Mouse (Mus musculus): ENCODE data around the gene Lemd1.
A peak's percentile ranks its signal among the peaks of the same experiment; 100 is the strongest.

Gene Lemd1

GRCm38 (mm10) chr1:132289965-132290364 is 98.7 kb downstream of the Lemd1 start:
- no peak for DNase-seq (ENCODE audit: low spot score in 2 of 2)

DNA sequence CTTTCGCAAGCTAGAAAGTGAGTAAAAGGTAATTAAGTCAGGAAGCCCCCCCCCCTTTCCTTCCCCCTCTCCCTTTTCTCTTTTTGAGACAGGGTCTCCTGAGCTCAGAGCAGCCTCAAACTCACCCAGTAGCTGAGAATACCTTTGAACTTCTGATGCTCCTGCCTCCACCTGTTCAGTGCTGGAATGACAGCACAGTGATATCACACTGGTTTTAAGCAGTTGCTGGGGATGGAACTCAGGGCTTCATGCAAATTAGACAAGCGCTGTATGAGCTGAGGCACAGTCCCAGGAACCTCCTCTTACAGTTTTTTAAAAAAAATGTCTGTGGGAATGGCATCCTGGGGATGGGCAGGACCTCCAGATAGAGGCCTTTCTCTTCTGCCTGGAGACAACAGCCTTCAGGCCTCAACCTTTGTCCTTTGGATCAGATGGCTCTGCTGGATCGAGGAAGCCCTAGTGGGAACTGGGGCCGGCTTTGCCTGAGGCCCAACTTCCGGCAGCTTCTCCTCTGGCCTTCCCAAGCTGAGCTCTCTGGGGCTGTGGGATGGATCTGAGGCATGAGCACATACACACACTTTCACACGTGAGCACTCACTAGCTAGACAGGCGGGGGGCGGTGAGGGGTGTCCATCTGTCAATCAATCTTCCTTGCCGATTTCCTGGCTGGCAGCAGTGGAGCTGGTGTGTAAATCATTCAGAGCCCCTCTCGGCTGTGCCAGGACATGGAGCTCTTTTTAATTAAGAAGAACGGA is 99.9 kb downstream of the Lemd1 start:
- DNase-seq (ENCODE audit: low spot score in 2 of 2): no peak

DNA sequence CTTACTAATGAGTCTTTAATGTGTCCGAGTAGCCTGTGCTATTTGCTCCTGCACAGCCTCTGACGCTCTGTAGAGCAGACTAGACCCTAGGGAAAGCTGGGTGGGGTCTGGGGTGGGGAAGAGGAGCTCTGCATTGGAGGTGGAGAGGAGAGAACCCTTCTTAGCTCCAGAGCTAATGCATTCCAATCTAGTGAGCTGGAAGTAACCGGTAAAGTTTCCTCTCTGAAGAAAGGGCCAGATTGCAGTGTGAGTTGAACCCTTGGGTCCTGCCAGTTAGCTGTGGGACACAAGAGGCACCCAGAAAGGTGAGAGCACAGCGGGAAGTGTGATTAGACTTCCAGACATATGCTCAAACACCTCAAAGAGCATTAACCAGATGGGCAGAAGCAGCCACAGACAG is 100.5 kb downstream of the Lemd1 start:
- no peak for DNase-seq (ENCODE audit: low spot score in 2 of 2)

DNA sequence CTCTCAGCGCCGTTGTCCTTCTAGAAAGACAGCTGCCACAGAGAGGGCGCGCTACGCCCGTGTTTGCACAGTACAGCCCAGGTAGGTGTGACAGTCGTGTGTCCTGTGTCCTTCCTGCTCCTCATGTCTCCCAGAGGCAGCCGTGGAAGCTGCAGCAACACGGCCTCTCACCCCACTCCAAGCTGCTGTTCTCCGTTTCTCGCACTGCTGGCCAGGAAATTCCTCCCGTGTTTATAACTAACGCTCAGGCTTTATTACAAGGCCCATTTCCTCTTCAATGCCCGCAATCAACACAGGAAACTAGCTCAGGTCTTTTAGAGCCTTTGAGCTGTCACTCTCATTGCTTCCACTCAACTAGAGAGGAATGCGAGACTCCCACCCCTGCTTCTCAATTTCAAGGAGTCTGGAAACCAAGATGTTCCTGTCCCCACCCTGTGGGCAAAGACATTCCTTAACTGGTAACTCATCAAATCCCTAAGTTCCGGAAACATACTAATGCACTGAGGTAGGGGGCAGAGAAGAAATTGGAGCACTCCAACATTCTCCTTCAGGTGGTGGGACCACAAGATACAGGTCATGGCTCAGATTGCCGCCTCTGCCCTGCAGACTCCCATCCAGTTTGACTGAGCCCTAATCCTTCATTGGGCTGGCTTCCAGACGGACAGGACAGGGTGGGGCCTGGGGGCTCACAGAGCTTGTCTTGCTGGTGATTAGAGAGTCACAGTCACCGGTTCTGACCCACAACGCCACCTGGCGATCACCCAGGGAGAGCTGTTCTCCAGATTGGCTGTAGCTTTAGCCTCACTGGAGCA is 101.3 kb downstream of the Lemd1 start:
- DNase-seq (ENCODE audit: low spot score in 2 of 2): no peak

- DNase-seq (ENCODE audit: low spot score in 2 of 2): no peak
Observed at GRCm38 (mm10) chr1:132295506-132295905, 104.3 kb downstream of the Lemd1 start.

DNA sequence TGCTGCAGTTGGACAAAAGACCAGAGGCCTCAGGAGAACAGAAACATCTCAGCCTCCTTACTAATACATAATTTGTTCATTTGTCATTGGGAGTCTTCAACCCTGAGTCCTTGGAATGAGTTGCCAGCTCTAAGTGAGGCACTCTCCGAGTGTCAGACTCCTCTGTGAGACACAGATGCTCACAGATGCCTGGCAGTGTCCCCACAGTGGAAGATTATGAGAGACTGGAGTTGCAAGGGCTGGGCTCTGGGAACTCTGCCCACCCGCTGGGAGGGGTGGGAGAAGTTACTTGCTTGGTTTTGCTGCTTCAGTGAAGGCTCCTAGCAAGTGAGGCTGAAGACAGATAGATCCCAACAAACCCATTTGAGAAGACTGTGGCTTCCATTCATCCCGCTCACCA is 104.8 kb downstream of the Lemd1 start:
- DNase-seq (ENCODE audit: low spot score in 2 of 2): no peak

GRCm38 (mm10) chr1:132298425-132298800 is 107.2 kb downstream of the Lemd1 start, which contains the start of gene Klhdc8a:
Gene Klhdc8a, plus strand, starts transcription at chr1:132298626.
- DNase-seq (ENCODE audit: low spot score in 2 of 2): peak in 1 of 2 experiments; percentile 73

- DNase-seq (ENCODE audit: low spot score in 2 of 2): peak in 1 of 2 experiments; percentile 68
Observed at GRCm38 (mm10) chr1:132298801-132299464, 107.7 kb downstream of the Lemd1 start.

- DNase-seq (ENCODE audit: low spot score in 2 of 2): no peak
Observed at GRCm38 (mm10) chr1:132299744-132300143, 108.5 kb downstream of the Lemd1 start.

DNA sequence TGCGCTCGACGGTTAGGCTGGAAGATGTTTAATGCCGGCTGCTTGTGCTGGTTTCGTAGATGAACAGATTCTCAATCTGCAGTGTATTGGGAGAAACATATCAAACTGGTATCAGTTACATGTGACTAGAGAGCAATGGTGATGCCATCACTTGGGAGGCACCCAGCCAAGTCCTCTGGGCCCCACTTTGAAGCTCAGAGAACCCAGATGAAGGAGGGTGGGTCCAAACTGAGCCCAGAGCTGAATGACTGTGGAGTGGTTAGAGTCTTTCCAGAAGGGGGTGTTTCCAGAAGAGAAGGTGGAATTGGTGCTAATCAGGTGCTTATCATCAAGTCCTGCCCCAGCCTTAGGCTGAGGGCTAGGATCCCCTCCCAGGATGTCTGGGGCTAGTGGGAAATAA is 110.0 kb downstream of the Lemd1 start:
- no peak for DNase-seq (ENCODE audit: low spot score in 2 of 2)

DNA sequence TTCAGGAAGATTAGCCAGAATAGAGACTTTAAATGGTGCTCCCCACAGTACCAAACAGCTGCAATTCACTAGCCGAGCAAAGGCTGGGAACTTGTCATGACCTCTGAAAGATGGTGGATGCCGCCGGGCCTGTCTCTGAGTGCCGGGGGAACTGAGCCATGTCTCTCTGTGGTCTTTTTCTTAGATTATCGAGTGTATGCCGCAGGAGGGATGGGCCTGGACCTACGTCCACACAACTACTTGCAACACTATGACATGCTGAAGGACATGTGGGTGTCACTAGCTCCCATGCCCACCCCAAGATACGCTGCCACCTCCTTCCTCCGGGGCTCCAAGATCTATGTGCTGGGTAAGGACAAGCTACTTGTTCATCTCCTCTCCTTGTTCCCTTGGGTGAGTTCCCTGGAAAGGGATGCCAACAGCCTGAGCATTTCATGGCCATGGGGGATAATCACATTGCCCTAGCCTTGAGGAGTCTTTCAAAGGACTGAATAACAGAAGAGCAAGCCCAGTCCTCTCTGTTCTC is 111.2 kb downstream of the Lemd1 start:
- no peak for DNase-seq (ENCODE audit: low spot score in 2 of 2)

GRCm38 (mm10) chr1:132304618-132305214 is 113.5 kb downstream of the Lemd1 start:
- DNase-seq (ENCODE audit: low spot score in 2 of 2): no peak

- peak; percentile 58 to 82 for DNase-seq (ENCODE audit: low spot score in 2 of 2)
Observed at GRCm38 (mm10) chr1:132306160-132306559, 114.9 kb downstream of the Lemd1 start.

DNA sequence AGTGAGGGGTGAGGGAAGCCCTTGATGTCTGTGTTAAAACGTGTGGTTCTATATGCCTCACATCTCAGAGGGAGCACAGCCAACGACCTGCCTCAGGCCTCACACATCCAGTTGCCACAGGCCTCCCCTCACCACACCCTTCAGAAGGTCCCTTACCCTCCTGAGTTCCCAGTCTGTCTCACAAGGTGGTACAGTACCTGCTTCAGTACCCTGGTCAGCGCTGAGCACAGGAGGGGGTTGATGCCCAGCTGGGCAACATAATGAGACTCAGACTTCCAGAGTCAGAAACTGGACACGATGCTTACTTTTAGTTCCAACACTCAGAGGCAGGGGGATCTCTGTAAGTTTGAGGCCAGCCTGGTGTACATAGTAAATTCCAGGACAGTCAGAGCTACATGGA is 115.6 kb downstream of the Lemd1 start:
- no peak for DNase-seq (ENCODE audit: low spot score in 2 of 2)

GRCm38 (mm10) chr1:132307962-132308361 is 116.7 kb downstream of the Lemd1 start:
- DNase-seq (ENCODE audit: low spot score in 2 of 2): no peak

DNA sequence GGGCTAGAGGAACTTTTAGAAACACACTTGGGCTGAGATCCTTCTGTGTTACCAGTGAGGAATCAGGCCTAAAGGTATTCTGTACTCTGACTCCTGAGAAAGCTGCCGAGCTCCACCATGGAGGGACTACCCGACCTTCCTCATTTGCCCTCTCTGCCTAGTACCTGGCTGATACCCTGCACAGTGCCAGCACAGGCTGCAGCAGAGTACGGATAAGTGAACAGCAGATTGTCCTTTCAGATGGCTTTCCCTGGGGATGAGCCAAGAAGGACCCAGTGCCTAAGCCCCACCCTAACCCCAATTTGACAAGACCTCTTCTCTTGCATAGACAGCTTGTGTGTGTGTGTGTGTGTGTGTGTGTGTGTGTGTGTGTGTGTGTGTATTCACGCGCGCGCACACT is 117.4 kb downstream of the Lemd1 start:
- DNase-seq (ENCODE audit: low spot score in 2 of 2): no peak

Measured in spleen, postnatal 4 days (tissue).